Mouse (Mus musculus): ENCODE results near the gene Ror2. TPM values are rescaled to one million over a fixed set of nuclear protein-coding genes. Genes with fewer than 3 reads are reported as not detected.

Gene Ror2
- total RNA-seq, 2 experiments from 2014 or later: 5.3 to 5.8 TPM

- intact Hi-C loops (cut with DNase I): no loop called here
- no peak for DNase-seq
Observed at GRCm38 (mm10) chr13:53276381-53276780, 9.5 kb downstream of the Ror2 start.

- peak in 1 of 2 experiments; percentile 36 for DNase-seq
Observed at GRCm38 (mm10) chr13:53275778-53276177, 10.1 kb downstream of the Ror2 start.

GRCm38 (mm10) chr13:53274771-53275170 lies 11.2 kb downstream of the Ror2 start:
- DNase-seq: peak; percentile 43 to 50
- intact Hi-C loops (cut with DNase I): no loop called here

More at GRCm38 (mm10) chr13:53275778-53276177, 10.1 kb downstream of the Ror2 start:
- intact Hi-C loops (cut with DNase I): no loop called here

DNA sequence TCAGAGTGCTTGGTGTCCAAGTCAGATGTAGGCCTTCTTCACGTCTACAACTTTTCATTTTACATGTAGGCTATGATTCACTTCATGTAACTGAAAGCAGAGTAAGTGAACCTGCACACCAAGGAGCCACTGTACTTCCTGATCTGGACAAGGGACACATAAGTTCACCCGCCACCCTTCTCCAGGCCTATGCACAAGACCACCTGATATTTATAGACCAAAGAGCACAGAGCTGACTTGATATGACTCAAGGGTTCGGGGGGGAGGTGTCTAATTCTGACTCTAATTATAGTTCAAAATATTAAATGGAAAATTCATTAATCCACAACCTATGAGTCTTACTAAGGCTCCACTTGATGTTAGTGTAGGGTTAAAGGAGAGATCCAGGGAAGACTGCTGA lies 14.3 kb downstream of the Ror2 start:
- intact Hi-C loops (cut with DNase I): no loop called here
- DNase-seq: no peak

DNA sequence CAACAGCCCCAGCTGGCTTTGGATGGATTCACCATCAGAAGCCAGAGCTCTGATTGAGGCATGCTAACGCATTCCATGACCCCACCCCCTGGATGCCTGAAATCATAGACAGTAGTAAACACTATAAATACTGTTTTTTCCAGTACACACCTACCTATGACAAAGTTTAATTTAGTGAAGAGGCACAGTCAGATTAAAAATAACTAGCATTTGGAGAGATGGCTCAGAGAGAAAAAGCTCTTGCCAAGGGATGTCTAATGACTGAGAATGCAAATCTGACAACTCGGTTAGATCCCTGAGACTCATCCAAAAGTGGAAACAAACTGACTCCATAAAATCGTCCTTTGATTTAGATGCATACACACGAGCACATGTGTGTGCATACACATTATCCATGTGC lies 15.4 kb downstream of the Ror2 start:
- intact Hi-C loops (cut with DNase I): no loop called here
- DNase-seq: no peak

DNA sequence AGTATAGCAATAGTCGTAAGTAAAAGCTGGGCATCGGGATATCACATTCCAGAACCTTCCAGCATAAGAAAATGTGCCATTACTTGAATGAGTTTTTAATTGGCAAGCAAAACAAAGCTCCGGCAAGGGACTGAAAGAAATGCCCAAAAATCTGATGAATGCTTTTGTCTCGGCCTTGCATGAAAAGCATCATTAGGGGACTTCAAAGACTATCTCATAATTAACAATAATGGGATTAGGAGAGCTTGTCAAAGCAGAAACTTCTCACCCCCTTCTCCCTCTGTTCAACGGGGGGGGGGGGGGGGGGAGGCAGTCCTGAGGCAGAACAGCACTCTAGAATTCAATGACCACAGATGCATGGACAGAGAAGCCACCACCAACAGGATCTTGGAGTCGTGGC lies 17.4 kb downstream of the Ror2 start:
- intact Hi-C loops (cut with DNase I): no loop called here
- DNase-seq: no peak

DNA sequence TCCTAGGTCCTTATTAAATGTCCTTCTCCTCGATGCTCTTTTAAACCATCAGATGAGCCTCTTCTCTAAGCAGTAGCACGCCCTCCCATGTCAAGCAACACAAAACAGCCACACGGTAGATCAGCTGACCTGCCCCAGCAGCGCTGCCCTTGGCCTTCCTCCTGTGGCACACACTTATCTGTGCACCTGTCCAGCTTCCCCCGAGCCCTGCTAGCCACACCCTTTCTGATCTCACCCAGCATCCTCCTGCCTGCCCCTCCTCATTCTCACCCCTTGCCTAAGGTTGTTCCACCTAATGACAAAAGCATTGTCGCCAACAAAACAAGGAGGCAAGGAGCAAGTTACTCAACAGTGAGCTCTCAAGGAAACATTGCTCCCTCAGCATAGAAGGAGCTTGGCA lies 18.1 kb downstream of the Ror2 start:
- DNase-seq: no peak
- intact Hi-C loops (cut with DNase I): no loop called here

- no peak for DNase-seq
Observed at GRCm38 (mm10) chr13:53267155-53267554, 18.8 kb downstream of the Ror2 start.

DNA sequence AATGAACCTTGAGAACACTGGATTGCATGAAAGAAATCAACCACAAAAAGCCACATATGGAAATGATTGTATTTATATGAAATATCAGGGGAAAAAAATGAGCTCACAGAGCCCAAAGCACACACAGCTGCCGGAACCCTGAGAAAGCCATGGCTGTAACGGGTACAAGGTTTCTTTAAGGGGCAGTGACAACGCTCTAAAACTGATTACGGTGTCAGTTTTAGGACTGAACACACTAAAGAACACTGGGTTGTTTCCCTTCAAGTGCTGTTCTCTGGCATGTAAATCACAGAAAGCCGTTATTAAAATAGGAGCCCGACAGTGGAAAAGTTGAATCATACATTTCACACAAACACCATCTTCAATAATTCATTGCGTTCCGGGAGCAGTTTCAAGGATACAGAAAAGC lies 19.4 kb downstream of the Ror2 start:
- intact Hi-C loops (cut with DNase I): no loop called here
- DNase-seq: no peak

More at GRCm38 (mm10) chr13:53267155-53267554, 18.8 kb downstream of the Ror2 start:
- intact Hi-C loops (cut with DNase I): no loop called here

DNA sequence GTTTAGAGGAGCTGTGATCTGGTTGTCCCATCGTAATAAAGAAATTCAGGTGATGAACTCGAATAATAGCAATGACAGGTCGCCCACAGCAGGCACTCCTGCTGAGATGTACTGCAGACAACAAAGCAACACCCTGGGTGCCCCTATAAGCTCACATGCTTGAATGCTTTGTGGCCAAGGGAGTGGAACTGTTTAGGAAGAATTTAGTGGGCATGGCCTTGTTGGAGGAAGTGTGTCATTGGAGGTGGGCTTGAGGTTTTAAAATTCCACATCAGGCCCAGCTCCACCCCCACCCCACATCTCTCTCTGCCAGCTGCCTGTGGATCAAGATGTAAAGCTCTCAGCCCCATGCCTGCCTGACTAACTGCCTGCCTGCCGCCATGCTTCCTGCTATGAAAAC lies 21.0 kb downstream of the Ror2 start:
- intact Hi-C loops (cut with DNase I): no loop called here
- no peak for DNase-seq

GRCm38 (mm10) chr13:53262509-53263250 lies 23.2 kb downstream of the Ror2 start:
- intact Hi-C loops (cut with DNase I): no loop called here
- DNase-seq: peak; percentile 59 to 60

- intact Hi-C loops (cut with DNase I): loop anchor here (2.0 kb wide), 1 partner anchor 24 kb away; no protein-coding TSS in a partner anchor
Observed at GRCm38 (mm10) chr13:53261106-53261771, 24.7 kb downstream of the Ror2 start.

DNA sequence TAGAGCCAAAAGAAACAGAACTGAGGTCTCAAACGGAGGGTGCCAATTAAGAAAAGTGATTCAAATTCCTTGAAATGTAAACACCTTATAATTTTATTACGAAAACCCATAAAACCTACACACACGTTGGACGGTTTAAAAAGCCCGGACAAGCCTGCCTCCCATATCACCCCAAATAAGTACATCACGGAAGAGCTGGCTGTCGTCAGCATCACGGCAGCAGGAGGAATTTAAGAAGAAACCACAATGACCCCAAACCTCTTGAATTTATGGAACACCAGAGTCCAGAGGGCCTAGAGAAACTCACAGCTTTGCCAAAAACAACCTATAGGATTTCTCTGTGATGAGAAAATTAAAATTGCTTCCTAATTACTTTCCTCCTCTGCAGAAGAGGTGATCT lies 27.0 kb downstream of the Ror2 start:
- intact Hi-C loops (cut with DNase I): loop anchor here (2.0 kb wide), 1 partner anchor 52 kb away; no protein-coding TSS in a partner anchor
- no peak for DNase-seq

More at GRCm38 (mm10) chr13:53261106-53261771, 24.7 kb downstream of the Ror2 start:
- peak; percentile 80 to 88 for DNase-seq

DNA sequence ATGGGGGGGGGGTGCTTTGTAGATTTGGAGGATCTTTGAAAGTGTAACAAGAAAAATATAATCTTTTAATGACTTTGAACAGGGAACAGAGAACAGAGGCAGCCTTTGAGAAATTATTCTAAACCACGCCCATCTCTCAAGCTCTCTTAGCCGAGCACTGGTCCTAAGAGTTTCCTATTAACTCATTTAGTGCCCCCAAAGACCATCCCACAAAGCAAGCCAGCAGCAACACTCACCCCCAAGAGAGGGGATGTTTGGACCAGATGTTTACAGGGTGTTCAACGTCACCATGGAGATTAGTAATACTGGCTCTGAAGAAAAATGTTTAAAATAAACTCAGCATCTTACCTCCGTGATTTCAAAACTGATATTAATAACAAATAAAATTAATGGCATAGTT lies 27.4 kb downstream of the Ror2 start:
- intact Hi-C loops (cut with DNase I): loop anchor here (2.0 kb wide), 1 partner anchor 52 kb away; no protein-coding TSS in a partner anchor
- DNase-seq: no peak

DNA sequence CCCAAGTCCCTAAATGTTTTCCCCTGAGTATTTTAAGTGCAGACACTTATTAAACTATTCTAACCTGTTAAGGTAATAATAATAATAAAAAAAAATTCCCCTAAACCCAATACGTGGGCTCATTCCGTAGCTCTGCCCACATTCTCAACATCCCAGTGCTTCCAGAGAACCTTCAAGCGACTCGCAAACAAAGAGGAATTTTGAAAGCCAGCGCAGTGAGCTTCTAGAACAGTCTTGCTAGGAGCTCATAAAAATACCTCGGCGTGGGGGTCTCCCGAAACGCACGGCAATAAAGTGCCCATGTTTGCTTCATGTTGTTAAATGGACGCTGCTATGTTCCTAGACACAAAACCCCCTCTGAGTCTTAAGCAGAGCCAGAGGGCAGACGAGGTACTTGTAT lies 32.7 kb downstream of the Ror2 start:
- DNase-seq: no peak
- intact Hi-C loops (cut with DNase I): no loop called here

GRCm38 (mm10) chr13:53248586-53249401 lies 37.1 kb downstream of the Ror2 start:
- intact Hi-C loops (cut with DNase I): no loop called here

DNA sequence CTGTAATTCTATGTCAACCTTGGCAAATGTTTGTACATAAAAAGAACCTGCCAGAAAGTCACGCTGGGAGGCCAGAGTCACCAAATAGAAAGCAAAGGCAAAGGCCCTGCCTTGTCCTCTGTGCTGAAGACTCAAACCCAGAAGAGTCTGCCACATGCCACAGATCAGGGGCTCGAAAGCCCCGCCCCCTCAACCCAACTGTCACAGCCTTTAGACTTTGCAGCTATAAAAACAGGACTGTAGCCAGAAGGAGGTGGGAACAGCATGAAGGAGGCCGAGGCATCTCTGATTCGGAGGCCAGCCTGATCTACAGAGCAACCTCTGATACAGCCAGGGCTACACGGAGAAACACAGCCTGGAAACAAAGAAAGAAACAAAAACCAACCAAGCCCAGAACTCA lies 37.8 kb downstream of the Ror2 start:
- intact Hi-C loops (cut with DNase I): no loop called here

More at GRCm38 (mm10) chr13:53248586-53249401, 37.1 kb downstream of the Ror2 start:
- DNase-seq: no peak

DNA sequence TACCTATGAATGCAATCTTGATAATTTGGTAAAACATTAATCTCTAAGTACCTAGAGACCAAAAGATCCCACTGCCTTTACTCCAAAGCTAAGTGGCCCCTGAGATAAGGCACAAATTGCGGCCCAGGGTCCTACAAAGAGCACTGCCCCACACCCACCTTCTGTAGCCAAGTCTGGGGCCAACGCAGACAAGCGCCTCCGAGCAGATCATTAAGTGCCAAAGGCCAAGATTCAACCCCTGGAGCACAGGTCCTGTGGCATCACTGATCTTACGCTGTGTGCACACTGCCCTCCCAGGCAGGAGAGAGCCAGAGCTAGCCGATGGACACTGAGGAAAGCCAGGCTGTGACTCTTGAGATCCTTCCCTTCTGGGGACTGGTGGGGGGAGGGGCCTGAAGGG lies 38.7 kb downstream of the Ror2 start:
- DNase-seq: no peak
- intact Hi-C loops (cut with DNase I): no loop called here

More for the DNA sequence above, 37.8 kb downstream of the Ror2 start:
- no peak for DNase-seq

GRCm38 (mm10) chr13:53244151-53244550 lies 41.8 kb downstream of the Ror2 start:
- intact Hi-C loops (cut with DNase I): no loop called here

GRCm38 (mm10) chr13:53237455-53237854 lies 48.5 kb downstream of the Ror2 start:
- intact Hi-C loops (cut with DNase I): no loop called here
- DNase-seq: peak; percentile 39 to 49

More at GRCm38 (mm10) chr13:53244151-53244550, 41.8 kb downstream of the Ror2 start:
- DNase-seq: no peak

Data from heart, postnatal 10 days (tissue).